Mouse (Mus musculus) liver, adult 2 months (tissue): ENCODE results near the gene Timp2. TPM values are rescaled to one million over a fixed set of nuclear protein-coding genes. Genes with fewer than 3 reads are reported as not detected.

Source experiments
- DNase-seq: peaks from one replicate; pipeline ENCODE4 v3.0.0-alpha.2; 2011; ENCODE audit warnings: low read depth, low spot score; ENCODE audit errors: extremely low read depth
- H3K27ac ChIP-seq: fragments of 200-500 bp; replicated peaks from 2 replicates; pipeline ENCODE4 v1.5.1; 2012; ENCODE audit warnings: low read depth, mild to moderate bottlenecking, control low read depth, inconsistent platforms, low read length; ENCODE audit not compliant: insufficient read depth
- H3K27me3 ChIP-seq: fragments of 200-500 bp; 2 replicates; pipeline ENCODE4 v1.6.1; 2012; ENCODE audit warnings: mild to moderate bottlenecking, moderate library complexity, low read length, inconsistent platforms; ENCODE audit not compliant: control insufficient read depth, insufficient read depth
- H3K36me3 ChIP-seq: fragments of 200-500 bp; 2 replicates; pipeline ENCODE4 v1.6.1; 2012; ENCODE audit warnings: low read length, inconsistent platforms; ENCODE audit not compliant: control insufficient read depth, insufficient read depth
- H3K4me1 ChIP-seq: fragments of 200-500 bp; 2 replicates; pipeline ENCODE4 v1.6.1; 2011; ENCODE audit warnings: low read length; ENCODE audit not compliant: control insufficient read depth, insufficient read depth
- H3K4me3 ChIP-seq: fragments of 200-500 bp; 2 replicates; pipeline ENCODE4 v1.5.1; 2011; ENCODE audit warnings: low read depth, mild to moderate bottlenecking, control low read depth, low read length, moderate library complexity; ENCODE audit not compliant: insufficient read depth
- H3K79me2 ChIP-seq: fragments of 200-500 bp; 2 replicates; pipeline ENCODE4 v1.6.1; 2012; ENCODE audit warnings: inconsistent platforms, mild to moderate bottlenecking, low read length, moderate library complexity; ENCODE audit not compliant: control insufficient read depth, insufficient read depth
- H3K9ac ChIP-seq: fragments of 200-500 bp; 2 replicates; pipeline ENCODE4 v1.6.1; 2012; ENCODE audit warnings: low read depth, mild to moderate bottlenecking, control low read depth, inconsistent platforms, low read length
- CTCF ChIP-seq: fragments of 200-500 bp; IDR thresholded peaks from 2 replicates; pipeline ENCODE4 v1.5.1; 2011; ENCODE audit warnings: low read depth, low read length, control low read depth
- POLR2A ChIP-seq: fragments of 200-500 bp; IDR thresholded peaks from 2 replicates; pipeline ENCODE4 v1.6.1; 2011; ENCODE audit warnings: low read length, control low read depth; ENCODE audit not compliant: insufficient read depth; ENCODE audit errors: extremely low read depth
- WGBS: fragments of 180-500 bp; shearing (Covaris S2); methylation state at CpG from one replicate; pipeline ENCODE4 v1.1.7; 2018; 5-methylcytosine and 5-hydroxymethylcytosine counted together
- polyA plus RNA-seq: library from polyadenylated mRNA; depleted of rRNA; stranded (reverse); fragments of >200 nt; gene quantifications from 2 replicates; pipeline ENCODE4 v1.2.3, GENCODE M21; 2012
- total RNA-seq: library from RNA; depleted of rRNA; stranded (reverse); fragments of >200 nt; gene quantifications from 2 replicates; pipeline ENCODE4 v1.2.3, GENCODE M21; 2014

Timp2 gene
- total and polyA plus RNA-seq, 2 experiments = 2.6 to 7.9 TPM

GRCm38 (mm10) chr11:118368330-118368729 is 12.8 kb upstream of the Timp2 start:
- no peak overlapping the region for H3K27ac ChIP-seq
- H3K27me3 ChIP-seq = no peaks in the 10 kb centered on the region
- H3K9ac ChIP-seq = no peak overlapping the region
- WGBS = 65% methylated on average over 3 of the region's 3 CpGs
- no peak overlapping the region for H3K4me3 ChIP-seq
- DNase-seq = no peak
- H3K36me3 ChIP-seq = no peaks in the 10 kb centered on the region
- no peaks in the 10 kb centered on the region for H3K79me2 ChIP-seq
- TF ChIP-seq CTCF = no peak
- TF ChIP-seq POLR2A = no peak
- no peaks in the 10 kb centered on the region for H3K4me1 ChIP-seq

- Histone ChIP-seq H3K27me3 (no peaks in the 10 kb centered on the region), H3K79me2 (no peaks in the 10 kb centered on the region), H3K9ac (no peak overlapping the region), H3K4me3 (no peak overlapping the region), H3K27ac (no peak overlapping the region), H3K36me3 (no peaks in the 10 kb centered on the region), H3K4me1 (no peaks in the 10 kb centered on the region)
- TF ChIP-seq POLR2A (no peak), CTCF (no peak)
- WGBS = 88% methylated on average over 8 of the region's 8 CpGs
- no peak for DNase-seq
These were observed 11.0 kb upstream of the Timp2 start for GRCm38 (mm10) chr11:118366559-118366958.

- no peaks in the 10 kb centered on the region for H3K36me3 ChIP-seq
- no peak overlapping the region for H3K9ac ChIP-seq
- no peak overlapping the region for H3K27ac ChIP-seq
- no peak for TF ChIP-seq CTCF
- no peak for TF ChIP-seq POLR2A
- H3K79me2 ChIP-seq = no peaks in the 10 kb centered on the region
- no peaks in the 10 kb centered on the region for H3K27me3 ChIP-seq
- WGBS = 67% methylated on average over 3 of the region's 3 CpGs
- no peak for DNase-seq
- H3K4me3 ChIP-seq = no peak overlapping the region
- H3K4me1 ChIP-seq = no peaks in the 10 kb centered on the region
These were observed 10.6 kb upstream of the Timp2 start for GRCm38 (mm10) chr11:118366108-118366507.

- Histone ChIP-seq H3K9ac (no peak overlapping the region), H3K4me3 (no peak overlapping the region), H3K36me3 (no peaks in the 10 kb centered on the region), H3K4me1 (no peaks in the 10 kb centered on the region), H3K27ac (no peak overlapping the region), H3K79me2 (no peaks in the 10 kb centered on the region), H3K27me3 (no peaks in the 10 kb centered on the region)
- DNase-seq = no peak
- 83% methylated on average over 7 of the region's 7 CpGs for WGBS
- TF ChIP-seq CTCF (no peak), POLR2A (no peak)
These were observed 9.6 kb upstream of the Timp2 start for GRCm38 (mm10) chr11:118365171-118365570.

- no peak for DNase-seq
- no peak overlapping the region for H3K9ac ChIP-seq
- WGBS = 85% methylated on average over 4 of the region's 4 CpGs
- no peaks in the 10 kb centered on the region for H3K79me2 ChIP-seq
- no peaks in the 10 kb centered on the region for H3K27me3 ChIP-seq
- TF ChIP-seq CTCF (no peak), POLR2A (no peak)
- no peaks in the 10 kb centered on the region for H3K36me3 ChIP-seq
- no peak overlapping the region for H3K27ac ChIP-seq
- H3K4me1 ChIP-seq = no peaks in the 10 kb centered on the region
- no peak overlapping the region for H3K4me3 ChIP-seq
These were observed 8.5 kb upstream of the Timp2 start for GRCm38 (mm10) chr11:118364021-118364420.

- Histone ChIP-seq H3K4me3 (peak overlapping the region; percentile 10; the same call in 1 of the 2 replicates), H3K36me3 (no peaks in the 10 kb centered on the region), H3K27me3 (no peaks in the 10 kb centered on the region), H3K27ac (peak overlapping the region; percentile 8; the same call in 1 of the 2 replicates), H3K79me2 (no peaks in the 10 kb centered on the region), H3K9ac (peak overlapping the region; percentile 11; the same call in 1 of the 2 replicates), H3K4me1 (no peaks in the 10 kb centered on the region)
- DNase-seq = no peak
- TF ChIP-seq CTCF (no peak), POLR2A (no peak)
- WGBS = 17% methylated on average over 8 of the region's 8 CpGs
These were observed 7.5 kb upstream of the Timp2 start for GRCm38 (mm10) chr11:118362971-118363518.
